Mouse (Mus musculus) intestine, postnatal 0 days (tissue): Measurements from ENCODE around the gene Ttc34. TPM values are rescaled to one million over a fixed set of nuclear protein-coding genes. Genes with fewer than 3 reads are reported as not detected.
A peak's percentile ranks its signal among the peaks of the same experiment; 100 is the strongest.

Source experiments
- ATAC-seq: fragments of 200-750 bp; cut with Nextera tagmentation; 2 replicates; pipeline ENCODE4 v1.8.0; 2017; ENCODE audit warnings: mild to moderate bottlenecking, moderate TSS enrichment, moderate library complexity
- H3K27ac ChIP-seq: fragments of 300-500 bp; sonication (generic); 2 replicates; pipeline ENCODE4 v1.5.1; 2014; ENCODE audit warnings: mild to moderate bottlenecking, low read depth, low read length, moderate library complexity
- H3K27me3 ChIP-seq: fragments of 300-500 bp; sonication (generic); replicated peaks from 2 replicates; pipeline ENCODE4 v1.6.1; 2014; ENCODE audit warnings: low read length, mixed read lengths; ENCODE audit not compliant: control insufficient read depth, insufficient read depth
- H3K36me3 ChIP-seq: fragments of 300-500 bp; sonication (generic); 2 replicates; pipeline ENCODE4 v1.6.1; 2014; ENCODE audit warnings: mild to moderate bottlenecking, moderate library complexity; ENCODE audit not compliant: control insufficient read depth, insufficient read depth
- H3K4me1 ChIP-seq: fragments of 300-500 bp; sonication (generic); replicated peaks from 2 replicates; pipeline ENCODE4 v1.6.1; 2014; ENCODE audit warnings: antibody characterized with exemption, low read length, mixed read lengths; ENCODE audit not compliant: control insufficient read depth, insufficient read depth
- H3K4me2 ChIP-seq: fragments of 300-500 bp; sonication (generic); replicated peaks from 2 replicates; pipeline ENCODE4 v1.6.1; 2014; ENCODE audit warnings: low read depth, mild to moderate bottlenecking, moderate library complexity
- H3K4me3 ChIP-seq: fragments of 300-500 bp; sonication (generic); 2 replicates; pipeline ENCODE4 v1.5.1; 2014; ENCODE audit warnings: low read depth, low read length
- H3K9ac ChIP-seq: fragments of 300-500 bp; sonication (generic); 2 replicates; pipeline ENCODE4 v1.6.1; 2014; ENCODE audit warnings: mild to moderate bottlenecking, low read depth, low read length
- H3K9me3 ChIP-seq: fragments of 300-500 bp; sonication (generic); 2 replicates; pipeline ENCODE4 v1.6.1; 2016; ENCODE audit warnings: mixed run types; ENCODE audit not compliant: control insufficient read depth
- CTCF ChIP-seq: sonication (generic); IDR thresholded peaks from 2 replicates; pipeline ENCODE4 v1.5.1; 2016; ENCODE audit warnings: low read depth, mild to moderate bottlenecking, control low read depth, antibody characterized with exemption, moderate library complexity
- WGBS: fragments of 180-500 bp; shearing (Covaris S2); extraction: QIAGEN DNeasy Blood & Tissue Kit; methylation state at CpG from one replicate; pipeline ENCODE4 v1.1.7; 2014; 5-methylcytosine and 5-hydroxymethylcytosine counted together
- polyA plus RNA-seq: library from polyadenylated mRNA; unstranded; fragments of >200 nt; fragmentation: Nextera tagmentation; extraction: Ambion mirVana; gene quantifications from 2 replicates; pipeline ENCODE4 v1.2.1, GENCODE M21; 2015

Ttc34 gene
- polyA plus RNA-seq, 1 experiment from 2014 or later = not detected

DNA sequence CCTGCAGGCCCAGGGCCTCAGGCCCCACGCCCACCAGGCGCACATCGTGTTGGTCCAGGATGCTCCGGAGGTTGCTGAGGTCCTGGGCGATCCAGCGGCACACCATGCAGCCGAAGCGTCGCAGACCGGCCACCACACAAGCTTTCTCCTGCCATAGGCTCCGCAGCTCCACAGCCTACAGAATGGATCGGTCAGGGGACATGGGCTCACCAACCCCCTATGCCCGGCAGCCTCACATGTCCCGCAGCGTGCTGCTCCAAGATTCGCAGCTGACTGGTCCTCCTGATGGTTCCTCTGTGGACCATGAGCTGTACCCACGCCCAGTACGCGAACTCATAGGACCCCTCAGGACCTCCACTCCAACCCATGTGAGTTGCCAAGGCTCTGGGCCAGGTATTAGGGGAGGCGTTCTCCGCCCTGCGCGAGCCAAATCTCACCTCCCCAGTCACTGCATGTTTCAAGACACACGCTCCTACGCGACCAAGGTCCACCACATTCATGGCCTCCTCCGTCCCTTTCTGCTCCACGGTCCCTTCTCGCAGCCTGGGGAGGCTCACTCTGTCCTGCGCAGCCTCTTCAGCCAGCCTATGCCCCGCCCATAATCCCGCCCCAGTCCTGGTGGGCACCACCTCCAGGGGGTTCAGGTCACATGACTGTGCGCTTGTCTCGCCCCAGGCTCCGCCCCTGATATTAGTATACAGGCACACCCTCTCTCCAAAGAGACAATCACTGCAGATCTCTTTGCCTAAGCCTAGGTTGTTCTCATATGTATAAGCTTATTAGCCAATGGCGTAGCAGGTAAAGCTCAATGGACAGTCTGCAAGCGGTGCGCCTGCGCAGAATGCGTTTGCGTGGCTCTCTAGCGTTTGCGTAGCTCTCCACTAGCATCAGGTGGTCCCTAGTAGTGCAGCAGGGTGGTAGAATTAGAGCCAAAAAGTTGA lies 61.5 kb downstream of the Ttc34 start, which contains the start of gene Fam213b:
Gene Fam213b (minus strand): TSS at position 630 of the 941 bp plus-strand sequence.
- H3K9ac ChIP-seq = peak within 1 kb of the TSS; percentile 45
- H3K36me3 ChIP-seq = peaks cover 4% of the 10 kb centered on the region; the same call in 1 of the 2 replicates
- no peaks in the 10 kb centered on the region for H3K27me3 ChIP-seq
- no peak within 1 kb of the TSS for H3K27ac ChIP-seq
- H3K4me1 ChIP-seq = peaks cover 5% of the 10 kb centered on the region; the same call in 1 of the 2 replicates
- H3K4me3 ChIP-seq = peak within 1 kb of the TSS; percentile 55
- peak within 1 kb of the TSS; percentile 95 for H3K4me2 ChIP-seq
- ATAC-seq = peak; percentile 94
- no peaks in the 10 kb centered on the region for H3K9me3 ChIP-seq
- TF ChIP-seq CTCF = no peak
- WGBS = 2% methylated on average over 43 of the region's 43 CpGs

DNA sequence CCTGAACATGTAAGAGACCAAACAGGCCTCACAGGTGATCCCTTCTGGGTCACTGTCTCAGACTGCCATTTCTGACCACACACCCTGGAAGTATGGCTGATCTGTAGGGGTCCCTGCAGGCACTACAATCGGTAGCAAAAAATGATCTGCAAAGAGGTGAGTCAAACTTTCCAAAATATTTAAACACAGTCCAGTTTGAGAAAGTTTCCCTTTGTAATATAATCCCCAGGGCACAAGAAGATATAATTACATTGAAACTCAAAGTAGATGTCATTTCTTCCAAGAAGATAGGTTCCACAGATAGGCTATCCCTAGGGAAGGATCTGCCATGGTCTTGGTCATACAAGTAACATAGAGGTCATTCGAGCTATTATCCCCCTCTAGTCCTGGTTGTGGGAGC lies 65.1 kb downstream of the Ttc34 start:
- WGBS = 89% methylated on average over 2 of the region's 2 CpGs
- no peak for TF ChIP-seq CTCF

DNA sequence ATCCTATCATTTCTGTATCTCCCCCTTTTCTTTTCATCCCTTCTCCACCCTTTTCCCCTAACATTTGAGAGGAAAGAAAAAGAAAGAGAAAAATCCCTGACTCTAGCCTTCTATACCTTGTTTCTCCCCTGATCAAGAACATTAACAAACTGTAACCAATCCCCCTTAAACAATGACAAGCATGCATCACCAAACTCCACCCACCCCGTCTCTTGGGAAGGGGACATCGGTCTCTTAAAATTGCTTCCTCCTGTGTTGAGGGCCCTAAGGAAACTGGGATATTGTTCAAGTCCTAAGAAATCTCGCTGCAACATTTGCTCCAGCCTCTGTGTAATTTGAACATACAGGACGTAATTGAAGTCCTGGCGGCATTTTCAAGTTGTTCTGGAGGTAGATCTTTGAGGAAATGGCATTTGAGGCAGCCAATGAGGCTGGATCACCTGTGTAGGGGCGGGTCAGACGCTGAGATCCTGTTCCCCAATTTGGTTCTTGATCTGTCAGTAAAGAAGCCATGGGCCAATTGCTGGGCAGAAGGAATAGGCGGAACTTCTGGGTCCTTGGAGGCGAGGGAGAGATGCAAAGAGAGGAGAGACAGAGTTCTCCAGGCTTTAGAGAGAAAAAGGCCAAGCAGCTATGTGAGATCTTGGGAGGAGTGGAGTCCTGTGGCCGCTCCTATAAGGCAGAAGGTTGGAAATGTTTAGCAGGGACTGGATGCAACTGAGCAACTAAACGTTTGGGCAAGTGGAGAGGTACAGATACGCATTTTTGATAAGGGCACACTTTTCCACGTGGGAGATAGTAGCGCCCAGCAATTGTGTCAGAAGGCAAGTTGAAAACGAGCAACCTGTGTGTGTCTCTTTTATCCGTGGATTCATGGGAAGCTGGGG lies 67.2 kb downstream of the Ttc34 start:
- peak; percentile 89 for ATAC-seq
- WGBS = 2% methylated on average over 16 of the region's 16 CpGs
- H3K4me2 ChIP-seq = peak overlapping the region; percentile 68
- no peaks in the 10 kb centered on the region for H3K9me3 ChIP-seq
- H3K27me3 ChIP-seq = no peaks in the 10 kb centered on the region
- peak overlapping the region; percentile 35 for H3K4me3 ChIP-seq
- 0 out of 2 replicates have a peak, but pooled peaks cover 5% of the 10 kb centered on the region for H3K4me1 ChIP-seq
- TF ChIP-seq CTCF = no peak
- no peak overlapping the region for H3K9ac ChIP-seq
- no peak overlapping the region for H3K27ac ChIP-seq
- no peaks in the 10 kb centered on the region for H3K36me3 ChIP-seq

More for the DNA sequence above, 65.1 kb downstream of the Ttc34 start:
- no peak overlapping the region for H3K9ac ChIP-seq
- peaks cover 2% of the 10 kb centered on the region; the same call in 1 of the 2 replicates for H3K36me3 ChIP-seq
- H3K4me1 ChIP-seq = peaks cover 5% of the 10 kb centered on the region; the same call in 1 of the 2 replicates
- H3K4me3 ChIP-seq = no peak overlapping the region
- H3K9me3 ChIP-seq = no peaks in the 10 kb centered on the region
- H3K27ac ChIP-seq = no peak overlapping the region
- H3K27me3 ChIP-seq = no peaks in the 10 kb centered on the region
- ATAC-seq = no peak
- no peak overlapping the region for H3K4me2 ChIP-seq

DNA sequence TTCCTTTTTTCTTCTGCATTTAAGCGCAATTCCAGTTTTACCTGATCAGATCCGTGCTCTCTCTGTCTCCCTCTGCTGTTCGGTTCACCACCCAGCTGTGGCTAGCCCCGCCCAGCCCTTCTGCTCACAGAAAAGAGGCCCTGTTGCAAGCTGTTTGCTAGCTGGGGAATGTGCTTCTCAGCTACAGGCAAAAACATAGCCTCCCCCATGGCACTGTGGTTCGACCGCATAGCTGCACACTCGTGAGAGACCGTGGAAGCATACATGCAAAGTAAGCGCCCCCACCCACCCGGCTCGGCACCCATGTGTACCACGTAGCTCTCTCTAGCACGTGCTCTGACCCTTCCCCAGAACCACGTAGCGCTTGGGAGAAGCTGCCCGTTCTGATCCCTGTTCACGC lies 70.6 kb downstream of the Ttc34 start:
- H3K27ac ChIP-seq = no peak overlapping the region
- peak; percentile 37; the same call in 1 of the 2 replicates for ATAC-seq
- TF ChIP-seq CTCF = peak; percentile 91
- H3K36me3 ChIP-seq = no peaks in the 10 kb centered on the region
- H3K27me3 ChIP-seq = no peaks in the 10 kb centered on the region
- peaks cover 17% of the 10 kb centered on the region; the same call in 1 of the 2 replicates for H3K4me1 ChIP-seq
- WGBS = 36% methylated on average over 17 of the region's 17 CpGs
- no peak overlapping the region for H3K4me3 ChIP-seq
- H3K9me3 ChIP-seq = no peaks in the 10 kb centered on the region
- H3K4me2 ChIP-seq = peak overlapping the region; percentile 46
- H3K9ac ChIP-seq = no peak overlapping the region

DNA sequence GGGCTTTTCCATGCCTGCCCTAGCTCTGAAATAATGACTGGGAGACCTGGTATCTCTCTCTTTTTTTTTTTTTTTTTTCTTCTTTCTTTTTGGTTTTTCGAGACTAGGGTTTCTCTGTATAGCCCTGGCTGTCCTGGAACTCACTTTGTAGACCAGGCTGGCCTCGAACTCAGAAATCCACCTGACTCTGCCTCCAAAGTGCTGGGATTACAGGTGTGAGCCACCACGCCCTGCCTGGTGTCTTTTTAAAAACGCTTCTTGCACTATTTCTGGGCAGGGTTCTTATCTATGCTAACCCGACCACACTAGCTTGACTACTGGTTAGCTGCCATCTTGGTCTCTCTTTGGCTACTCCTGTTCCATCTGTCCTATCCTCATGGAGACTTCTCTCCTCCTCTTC lies 71.2 kb downstream of the Ttc34 start:
- 79% methylated on average over 5 of the region's 5 CpGs for whole genome bisulfite sequencing
- Histone ChIP-seq H3K9ac (no peak overlapping the region), H3K36me3 (no peaks in the 10 kb centered on the region), H3K27me3 (no peaks in the 10 kb centered on the region), H3K4me2 (no peak overlapping the region), H3K4me3 (no peak overlapping the region), H3K4me1 (peaks cover 22% of the 10 kb centered on the region; the same call in 1 of the 2 replicates), H3K27ac (no peak overlapping the region), H3K9me3 (no peaks in the 10 kb centered on the region)
- ATAC-seq = no peak
- TF ChIP-seq CTCF = no peak
